Mouse (Mus musculus) heart, embryonic 15.5 days (tissue): ENCODE measurements around the gene Erbb2. TPM values are rescaled to one million over a fixed set of nuclear protein-coding genes. Genes with fewer than 3 reads are reported as not detected.
A peak's percentile ranks its signal among the peaks of the same experiment; 100 is the strongest.

Experiments
- ATAC-seq: fragments of 200-750 bp; cut with Nextera tagmentation; replicated peaks from 2 replicates; pipeline ENCODE4 v1.8.0; 2017; ENCODE audit warnings: low read depth, moderate TSS enrichment; ENCODE audit not compliant: insufficient number of reproducible peaks, insufficient read depth, low FRiP score
- H3K27ac ChIP-seq: fragments of 300-500 bp; sonication (generic); 2 replicates; pipeline ENCODE4 v1.5.1; 2015; ENCODE audit warnings: mild to moderate bottlenecking, inconsistent platforms
- H3K27me3 ChIP-seq: fragments of 300-500 bp; sonication (generic); 2 replicates; pipeline ENCODE4 v1.6.1; 2015; ENCODE audit warnings: inconsistent platforms
- H3K36me3 ChIP-seq: fragments of 300-500 bp; sonication (generic); 2 replicates; pipeline ENCODE4 v1.6.1; 2015; ENCODE audit warnings: mild to moderate bottlenecking, inconsistent platforms
- H3K4me1 ChIP-seq: fragments of 300-500 bp; sonication (generic); replicated peaks from 2 replicates; pipeline ENCODE4 v1.6.1; 2015; ENCODE audit warnings: inconsistent platforms
- H3K4me2 ChIP-seq: fragments of 300-500 bp; sonication (generic); 2 replicates; pipeline ENCODE4 v1.6.1; 2015; ENCODE audit warnings: inconsistent platforms, mild to moderate bottlenecking, moderate library complexity
- H3K4me3 ChIP-seq: fragments of 300-500 bp; sonication (generic); 2 replicates; pipeline ENCODE4 v1.5.1; 2015; ENCODE audit warnings: mild to moderate bottlenecking, inconsistent platforms
- H3K9ac ChIP-seq: fragments of 300-500 bp; sonication (generic); 2 replicates; pipeline ENCODE4 v1.6.1; 2015; ENCODE audit warnings: mild to moderate bottlenecking, inconsistent platforms
- H3K9me3 ChIP-seq: fragments of 300-500 bp; sonication (generic); replicated peaks from 2 replicates; pipeline ENCODE4 v1.6.1; 2016; ENCODE audit warnings: inconsistent platforms
- WGBS: fragments of 180-500 bp; shearing (Covaris S2); methylation state at CpG from one replicate; pipeline ENCODE4 v1.1.7; 2015; ENCODE audit warnings: mixed read lengths; 5-methylcytosine and 5-hydroxymethylcytosine counted together
- polyA plus RNA-seq: library from polyadenylated mRNA; unstranded; fragments of >200 nt; fragmentation: Nextera tagmentation; extraction: Ambion mirVana; gene quantifications from 2 replicates; pipeline ENCODE4 v1.2.1, GENCODE M21; 2015

Erbb2 gene
- polyA plus RNA-seq, 1 experiment from 2014 or later = 36.1 TPM

DNA sequence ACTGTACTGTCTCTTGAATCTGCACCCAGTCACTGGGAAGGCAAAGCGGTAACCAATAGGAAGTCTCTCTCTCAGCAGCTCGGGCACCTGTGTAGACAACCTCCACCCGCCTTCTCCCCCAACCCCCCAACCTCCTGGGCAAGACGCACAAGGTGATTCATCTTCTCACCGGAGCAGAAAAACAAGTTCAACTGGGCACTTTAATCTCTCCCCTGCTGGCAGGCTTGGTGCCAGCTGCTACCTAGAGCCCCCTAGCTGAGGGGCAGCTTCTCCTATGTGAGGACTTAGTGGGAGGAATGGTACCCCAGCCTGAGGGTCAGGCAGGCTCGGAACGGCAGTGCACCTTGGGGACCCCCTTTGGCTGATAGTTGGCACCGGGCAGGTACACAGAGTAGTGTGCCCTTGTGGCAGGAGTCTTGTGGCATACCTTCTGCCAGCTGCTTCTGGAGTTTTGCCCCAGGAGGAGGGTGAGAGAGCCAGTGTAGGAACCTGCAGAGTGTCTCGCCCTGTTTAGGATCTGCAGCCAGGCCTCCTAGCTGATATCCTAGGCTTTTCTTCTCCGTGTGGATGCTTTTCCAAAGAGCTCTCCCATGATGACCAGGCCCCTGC is 6.8 kb downstream of the Erbb2 start:
- Histone ChIP-seq H3K9ac (no peak overlapping the region), H3K9me3 (no peaks in the 10 kb centered on the region), H3K27ac (peak overlapping the region; percentile 8), H3K27me3 (no peaks in the 10 kb centered on the region), H3K4me3 (no peak overlapping the region), H3K36me3 (peaks cover 40% of the 10 kb centered on the region), H3K4me1 (peaks cover 57% of the 10 kb centered on the region), H3K4me2 (no peak overlapping the region)
- WGBS = 72% methylated on average over 10 of the region's 10 CpGs
- ATAC-seq = no peak

DNA sequence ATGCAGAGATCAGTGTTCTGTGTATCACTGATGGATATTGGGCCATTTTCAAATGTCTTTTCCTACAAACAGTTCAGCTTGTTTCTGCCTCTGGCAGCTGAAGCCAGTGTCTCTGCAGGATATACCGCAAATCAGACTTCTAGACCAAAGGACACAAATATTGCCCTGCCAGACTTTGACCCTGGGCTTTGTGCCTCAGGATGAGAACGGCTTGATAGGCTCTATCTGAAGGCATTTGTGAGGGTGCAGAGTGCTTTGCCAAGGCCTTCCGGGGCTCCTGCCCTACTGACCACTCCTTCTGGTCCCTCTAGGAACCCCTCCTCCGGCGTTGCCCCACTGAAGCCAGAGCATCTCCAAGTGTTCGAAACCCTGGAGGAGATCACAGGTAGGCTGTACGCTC is 14.3 kb downstream of the Erbb2 start:
- H3K4me2 ChIP-seq = no peak overlapping the region
- 89% methylated on average over 7 of the region's 7 CpGs for WGBS
- ATAC-seq = no peak
- H3K27ac ChIP-seq = no peak overlapping the region
- no peak overlapping the region for H3K9ac ChIP-seq
- no peak overlapping the region for H3K4me3 ChIP-seq
- H3K27me3 ChIP-seq = no peaks in the 10 kb centered on the region
- H3K4me1 ChIP-seq = no peaks in the 10 kb centered on the region
- no peaks in the 10 kb centered on the region for H3K9me3 ChIP-seq
- H3K36me3 ChIP-seq = peaks cover 96% of the 10 kb centered on the region

DNA sequence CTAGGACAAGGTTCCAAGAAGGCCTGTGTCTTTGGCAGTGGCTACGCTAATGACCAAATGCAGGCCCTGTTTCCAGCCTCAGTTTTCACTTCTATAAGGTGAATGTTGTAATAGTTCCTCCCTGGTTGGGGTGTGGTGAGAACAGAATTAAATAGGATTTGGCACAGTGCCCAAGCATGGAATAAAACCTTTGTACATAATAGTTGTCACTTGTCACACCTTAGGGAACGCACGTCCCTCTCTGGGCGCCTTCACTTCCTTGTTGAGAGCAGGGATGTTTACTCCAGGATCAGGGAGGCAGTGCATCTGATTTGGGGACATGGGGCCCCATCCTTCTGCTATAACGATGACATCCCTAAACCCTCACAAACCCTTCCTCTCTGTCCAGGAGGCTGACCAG is 16.2 kb downstream of the Erbb2 start:
- H3K4me1 ChIP-seq = no peaks in the 10 kb centered on the region
- ATAC-seq = no peak
- H3K9ac ChIP-seq = no peak overlapping the region
- no peak overlapping the region for H3K4me3 ChIP-seq
- H3K27me3 ChIP-seq = no peaks in the 10 kb centered on the region
- 76% methylated on average over 5 of the region's 5 CpGs for WGBS
- no peak overlapping the region for H3K27ac ChIP-seq
- H3K9me3 ChIP-seq = no peaks in the 10 kb centered on the region
- H3K4me2 ChIP-seq = no peak overlapping the region
- peaks cover 95% of the 10 kb centered on the region for H3K36me3 ChIP-seq

DNA sequence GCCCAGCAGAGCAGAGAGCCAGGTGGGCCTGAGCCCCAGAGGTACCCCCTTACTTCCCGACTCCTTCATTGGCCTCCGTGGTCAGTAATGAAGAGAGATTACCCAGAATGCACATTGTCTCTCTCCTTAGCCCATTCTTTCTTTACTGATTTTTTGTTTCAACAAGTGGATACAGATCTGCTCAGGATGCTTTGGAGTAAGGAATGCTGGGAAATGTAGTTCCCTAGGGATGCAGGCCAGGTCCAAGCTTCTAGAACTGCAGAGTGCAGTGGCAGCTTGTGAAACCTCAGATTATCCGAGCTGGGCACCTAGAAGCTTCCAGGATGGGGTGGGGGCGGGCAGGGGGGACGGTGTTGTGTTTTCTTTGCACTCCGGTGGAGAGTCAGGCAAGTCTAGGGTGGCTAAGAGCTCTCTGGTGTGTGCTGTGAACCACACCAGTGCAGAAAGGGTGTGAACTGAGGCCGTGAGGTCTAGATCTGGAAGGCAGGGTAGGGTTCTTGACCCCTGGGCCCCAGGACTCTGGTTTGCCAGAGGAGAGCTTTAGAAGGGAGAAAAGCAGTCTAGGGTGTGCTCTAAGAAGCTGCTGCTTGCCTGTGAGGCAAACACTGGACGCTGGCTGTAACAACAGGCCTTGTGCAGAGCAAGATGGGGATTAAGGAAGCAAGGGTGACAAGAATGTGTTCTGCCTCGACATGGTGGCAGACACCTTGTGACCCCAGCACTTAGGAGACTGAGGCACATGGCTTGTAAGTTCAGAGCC is 19.7 kb downstream of the Erbb2 start:
- no peak overlapping the region for H3K4me2 ChIP-seq
- no peaks in the 10 kb centered on the region for H3K4me1 ChIP-seq
- peaks cover 96% of the 10 kb centered on the region for H3K36me3 ChIP-seq
- WGBS = 79% methylated on average over 9 of the region's 9 CpGs
- H3K9me3 ChIP-seq = no peaks in the 10 kb centered on the region
- no peak overlapping the region for H3K9ac ChIP-seq
- H3K4me3 ChIP-seq = no peak overlapping the region
- no peak for ATAC-seq
- H3K27ac ChIP-seq = no peak overlapping the region
- H3K27me3 ChIP-seq = no peaks in the 10 kb centered on the region

DNA sequence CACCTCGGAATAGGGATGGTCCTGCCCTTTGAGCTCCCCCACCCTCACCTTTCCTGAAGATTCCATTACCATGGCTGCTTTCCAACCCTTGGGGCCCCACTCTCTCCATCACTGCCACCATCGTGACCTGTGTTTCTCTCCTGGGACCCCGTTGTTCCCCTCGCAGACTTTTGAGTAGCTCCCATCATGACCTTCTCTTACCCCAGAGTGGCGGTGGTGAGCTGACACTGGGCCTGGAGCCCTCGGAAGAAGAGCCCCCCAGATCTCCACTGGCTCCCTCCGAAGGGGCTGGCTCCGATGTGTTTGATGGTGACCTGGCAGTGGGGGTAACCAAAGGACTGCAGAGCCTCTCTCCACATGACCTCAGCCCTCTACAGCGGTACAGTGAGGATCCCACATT is 23.5 kb downstream of the Erbb2 start:
- Histone ChIP-seq H3K36me3 (peaks cover 64% of the 10 kb centered on the region), H3K4me1 (peaks cover 9% of the 10 kb centered on the region; the same call in 1 of the 2 replicates), H3K4me2 (no peak overlapping the region), H3K27me3 (no peaks in the 10 kb centered on the region), H3K9me3 (no peaks in the 10 kb centered on the region), H3K27ac (no peak overlapping the region), H3K4me3 (no peak overlapping the region), H3K9ac (no peak overlapping the region)
- no peak for ATAC-seq
- WGBS = 89% methylated on average over 9 of the region's 9 CpGs

- Histone ChIP-seq H3K36me3 (peaks cover 46% of the 10 kb centered on the region), H3K4me1 (peaks cover 9% of the 10 kb centered on the region; the same call in 1 of the 2 replicates), H3K27me3 (no peaks in the 10 kb centered on the region), H3K4me3 (0 out of 2 replicates have a peak overlapping the region, but pooled peaks have one; percentile 78), H3K9ac (no peak overlapping the region), H3K9me3 (no peaks in the 10 kb centered on the region), H3K4me2 (no peak overlapping the region), H3K27ac (no peak overlapping the region)
- no peak for ATAC-seq
- WGBS = 80% methylated on average over 6 of the region's 6 CpGs
Observed at GRCm38 (mm10) chr11:98437441-98437840, 25.2 kb downstream of the Erbb2 start.

GRCm38 (mm10) chr11:98438331-98439158 is 26.3 kb downstream of the Erbb2 start, which contains the start of gene Mien1:
Mien1 (minus strand) TSS chr11:98438991.
- H3K9ac ChIP-seq = peak within 1 kb of the TSS; percentile 66
- H3K4me1 ChIP-seq = peaks cover 9% of the 10 kb centered on the region; the same call in 1 of the 2 replicates
- no peaks in the 10 kb centered on the region for H3K27me3 ChIP-seq
- H3K36me3 ChIP-seq = peaks cover 37% of the 10 kb centered on the region
- peak; percentile 87 for ATAC-seq
- 1% methylated on average over 43 of the region's 43 CpGs for WGBS
- peak within 1 kb of the TSS; percentile 79 for H3K27ac ChIP-seq
- H3K4me2 ChIP-seq = peak within 1 kb of the TSS; percentile 88
- peak within 1 kb of the TSS; percentile 78 for H3K4me3 ChIP-seq
- no peaks in the 10 kb centered on the region for H3K9me3 ChIP-seq

DNA sequence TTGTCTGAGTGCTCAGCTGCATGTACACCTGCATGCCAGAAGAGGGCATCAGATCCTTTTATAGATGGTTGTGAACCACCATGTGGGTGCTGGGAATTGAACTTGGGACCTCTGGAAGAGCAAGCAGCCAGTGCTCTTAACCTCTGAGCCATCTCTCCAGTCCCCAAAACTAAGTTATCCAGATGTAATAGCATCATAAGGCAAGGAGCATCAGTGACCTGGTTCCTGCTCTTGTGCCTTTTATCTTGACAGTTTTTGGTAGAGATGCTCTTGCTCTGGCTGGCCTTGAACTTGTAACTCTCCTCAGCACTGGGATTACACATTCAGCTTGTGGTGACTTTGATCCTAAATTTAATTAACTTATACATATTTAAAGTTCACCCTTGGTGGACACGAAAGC is 31.4 kb downstream of the Erbb2 start:
- Histone ChIP-seq H3K4me1 (peaks cover 22% of the 10 kb centered on the region), H3K9ac (no peak overlapping the region), H3K27ac (no peak overlapping the region), H3K4me2 (no peak overlapping the region), H3K4me3 (no peak overlapping the region), H3K9me3 (no peaks in the 10 kb centered on the region), H3K27me3 (peaks cover 7% of the 10 kb centered on the region; the same call in 1 of the 2 replicates), H3K36me3 (no peaks in the 10 kb centered on the region)
- ATAC-seq = no peak
- WGBS = 83% methylated on average over 1 of the region's 1 CpGs

DNA sequence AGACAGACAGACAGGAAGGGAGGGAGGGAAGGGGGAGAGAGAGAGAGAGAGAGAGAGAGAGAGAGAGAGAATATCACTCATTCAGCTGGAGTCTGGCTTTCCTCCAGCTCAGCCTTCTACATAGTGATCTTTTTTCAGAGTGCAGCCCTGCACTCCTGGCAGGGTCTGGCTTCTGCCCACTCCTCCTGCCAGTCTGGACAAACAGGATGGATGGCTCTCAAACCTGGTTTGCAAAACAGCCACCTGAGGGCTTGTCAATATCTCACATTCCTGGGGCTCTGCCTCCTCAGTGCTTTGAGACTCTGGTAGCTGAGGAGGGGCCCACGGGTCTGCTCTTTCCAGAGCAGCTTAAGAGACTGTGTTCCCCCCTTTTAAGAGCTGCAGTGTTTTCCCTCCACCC is 33.0 kb downstream of the Erbb2 start:
- peaks cover 20% of the 10 kb centered on the region for H3K4me1 ChIP-seq
- H3K9me3 ChIP-seq = no peaks in the 10 kb centered on the region
- ATAC-seq = no peak
- no peak overlapping the region for H3K4me3 ChIP-seq
- H3K4me2 ChIP-seq = no peak overlapping the region
- H3K27me3 ChIP-seq = peaks cover 7% of the 10 kb centered on the region; the same call in 1 of the 2 replicates
- H3K27ac ChIP-seq = no peak overlapping the region
- H3K9ac ChIP-seq = no peak overlapping the region
- 21% methylated on average over 1 of the region's 1 CpGs for WGBS
- H3K36me3 ChIP-seq = no peaks in the 10 kb centered on the region

- Histone ChIP-seq H3K4me3 (no peak overlapping the region), H3K36me3 (no peaks in the 10 kb centered on the region), H3K27me3 (peaks cover 7% of the 10 kb centered on the region; the same call in 1 of the 2 replicates), H3K9ac (no peak overlapping the region), H3K9me3 (no peaks in the 10 kb centered on the region), H3K27ac (no peak overlapping the region), H3K4me2 (no peak overlapping the region), H3K4me1 (peaks cover 22% of the 10 kb centered on the region)
- no peak for ATAC-seq
- 59% methylated on average over 4 of the region's 4 CpGs for WGBS
Observed at GRCm38 (mm10) chr11:98445679-98446078, 33.4 kb downstream of the Erbb2 start.

GRCm38 (mm10) chr11:98446213-98446561 is 33.9 kb downstream of the Erbb2 start, which contains the start of gene Grb7:
Grb7 (plus strand) TSS chr11:98446394.
- peak within 1 kb of the TSS; percentile 36; the same call in 1 of the 2 replicates for H3K27ac ChIP-seq
- 31% methylated on average over 5 of the region's 5 CpGs for WGBS
- ATAC-seq = no peak
- no peaks in the 10 kb centered on the region for H3K36me3 ChIP-seq
- H3K9me3 ChIP-seq = no peaks in the 10 kb centered on the region
- no peak within 1 kb of the TSS for H3K9ac ChIP-seq
- peaks cover 22% of the 10 kb centered on the region for H3K4me1 ChIP-seq
- peaks cover 7% of the 10 kb centered on the region; the same call in 1 of the 2 replicates for H3K27me3 ChIP-seq
- peak within 1 kb of the TSS; percentile 36 for H3K4me3 ChIP-seq
- H3K4me2 ChIP-seq = peak within 1 kb of the TSS; percentile 57
